In the genomic region with DNA sequence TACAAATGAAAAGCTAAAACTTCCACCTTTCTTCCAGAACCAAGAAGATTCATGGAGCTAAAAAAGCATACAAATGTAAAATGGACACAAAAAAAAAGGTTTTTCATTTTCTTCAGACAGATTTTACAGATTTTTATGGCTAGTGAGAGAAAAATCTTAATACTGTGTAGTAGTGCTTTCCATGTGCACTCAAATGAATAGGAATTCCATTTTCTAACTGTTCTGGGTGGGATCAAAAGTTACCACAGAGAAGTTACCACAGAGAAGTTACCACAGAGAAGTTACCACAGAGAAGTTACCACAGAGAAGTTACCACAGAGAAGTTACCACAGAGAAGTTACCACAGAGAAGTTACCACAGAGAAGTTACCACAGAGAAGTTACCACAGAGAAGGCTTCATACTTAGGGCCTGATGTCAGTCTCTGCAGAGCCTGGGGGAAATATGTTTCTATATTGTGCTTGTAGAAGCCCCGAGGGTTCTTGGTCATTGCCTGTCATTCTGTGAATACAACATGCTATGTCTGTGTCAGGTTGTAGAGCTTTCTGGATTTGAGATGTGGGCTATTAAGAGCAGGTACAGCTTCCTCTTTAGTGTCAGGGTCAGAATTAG, we compare ENCODE assay signal across 28 mouse cellular contexts.
DNase-seq lines count a peak whose midpoint lies in the region; ATAC-seq and TF ChIP-seq lines count a peak whose summit lies in the region.
"Had no signal": no experiment of that assay in that cellular context is flagged by ENCODE, and none has a peak within 500 bp of the region (broad histone marks: within the 10 kb centered on the region; RNA-seq: fewer than 3 reads in every experiment).

No protein-coding gene starts in this region.

- H3K4me2 ChIP-seq in liver, postnatal 0 days (ENCODE audit: low read depth, low read length): no peak overlapping the region
- H3K4me2 ChIP-seq in liver, embryonic 11.5 days: no peak overlapping the region
- H3K4me2 ChIP-seq: embryonic facial prominence, embryonic 12.5 days; embryonic facial prominence, embryonic 15.5 days; heart, embryonic 12.5 days; heart, embryonic 15.5 days; hindbrain, embryonic 13.5 days had no signal

- no peaks in the 10 kb centered on the region for H3K9me3 ChIP-seq in liver, postnatal 0 days (ENCODE audit: low read length)
- no peaks in the 10 kb centered on the region for H3K9me3 ChIP-seq in liver, embryonic 11.5 days (ENCODE audit: control insufficient read depth, low read length)
- H3K9me3 ChIP-seq: embryonic facial prominence, embryonic 12.5 days; embryonic facial prominence, embryonic 15.5 days; heart, embryonic 12.5 days; heart, embryonic 15.5 days; hindbrain, embryonic 10.5 days; hindbrain, embryonic 13.5 days had no signal

- H3K36me3 ChIP-seq in liver, postnatal 0 days (replicated peaks; ENCODE audit: insufficient read depth, low read length): no peaks in the 10 kb centered on the region
- no peaks in the 10 kb centered on the region for H3K36me3 ChIP-seq in liver, embryonic 11.5 days (ENCODE audit: control insufficient read depth, insufficient read depth, low read length)
- H3K36me3 ChIP-seq in heart, adult 2 months (ENCODE audit: control insufficient read depth, insufficient read depth, low read length): no peaks in the 10 kb centered on the region
- H3K36me3 ChIP-seq: embryonic facial prominence, embryonic 12.5 days; embryonic facial prominence, embryonic 15.5 days; heart, embryonic 12.5 days; heart, embryonic 15.5 days; hindbrain, embryonic 10.5 days; hindbrain, embryonic 13.5 days had no signal

- no peak for TF ChIP-seq POLR2A in heart, adult 2 months (IDR thresholded peaks at IDR 0.05; ENCODE audit: insufficient read depth, low read depth, low read length)

- peak; percentile 12; the same call in 1 of the 2 replicates for ATAC-seq in liver, postnatal 0 days
- no peak for ATAC-seq in liver, embryonic 11.5 days (replicated peaks; ENCODE audit: low FRiP score)
- peak; percentile 90 for ATAC-seq in megakaryocyte progenitor cell, adult 5-6 weeks (replicated peaks; ENCODE audit: poor library complexity)
- ATAC-seq: activated CD4-positive, CD25-positive, alpha-beta regulatory T cell, adult 4 months; CD4-positive, CD25-positive, alpha-beta regulatory T cell, adult 4 months; forebrain, embryonic 14.5 days; forebrain, postnatal 0 days; hindbrain, embryonic 16.5 days had no signal

- WGBS in liver, postnatal 0 days (ENCODE audit: insufficient replicate concordance): 48% methylated on average over 1 of the region's 1 CpGs
- WGBS in liver, embryonic 11.5 days: 61% methylated on average over 1 of the region's 1 CpGs
- 75% methylated on average over 1 of the region's 1 CpGs for WGBS in heart, adult 2 months

- TF ChIP-seq EP300 in liver, postnatal 0 days (IDR thresholded peaks at IDR 0.05; ENCODE audit: low read depth): peak; percentile 70; the same call in 1 of the 2 replicates
- TF ChIP-seq EP300 in heart, adult 2 months (IDR thresholded peaks at IDR 0.05; ENCODE audit: insufficient read depth, low read depth, low read length): no peak

- H3K79me2 ChIP-seq in heart, adult 2 months (replicated peaks; ENCODE audit: control insufficient read depth, insufficient read depth, low read length): no peaks in the 10 kb centered on the region

- intact Hi-C loops in left cerebral cortex, postnatal 14 days (cut with DNase I): no loop called here
- intact Hi-C loops in heart, adult 2 months (cut with DNase I): no loop called here

- no peaks in the 10 kb centered on the region for H3K4me1 ChIP-seq in liver, postnatal 0 days (ENCODE audit: insufficient read depth)
- H3K4me1 ChIP-seq in liver, embryonic 11.5 days (replicated peaks; ENCODE audit: control insufficient read depth, insufficient read depth, low read length): no peaks in the 10 kb centered on the region
- H3K4me1 ChIP-seq in heart, adult 2 months (ENCODE audit: control insufficient read depth, insufficient read depth, low read length): no peaks in the 10 kb centered on the region
- H3K4me1 ChIP-seq: embryonic facial prominence, embryonic 12.5 days; embryonic facial prominence, embryonic 15.5 days; heart, embryonic 12.5 days; heart, embryonic 15.5 days; hindbrain, embryonic 10.5 days; hindbrain, embryonic 13.5 days had no signal

- no peaks in the 10 kb centered on the region for H3K27me3 ChIP-seq in liver, postnatal 0 days (ENCODE audit: insufficient read depth, low read length)
- no peaks in the 10 kb centered on the region for H3K27me3 ChIP-seq in liver, embryonic 11.5 days (replicated peaks; ENCODE audit: control insufficient read depth, insufficient read depth, low read length)
- no peaks in the 10 kb centered on the region for H3K27me3 ChIP-seq in heart, adult 2 months (ENCODE audit: control insufficient read depth, insufficient read depth, low read length)
- H3K27me3 ChIP-seq: embryonic facial prominence, embryonic 12.5 days; embryonic facial prominence, embryonic 15.5 days; heart, embryonic 12.5 days; heart, embryonic 15.5 days; hindbrain, embryonic 13.5 days had no signal

- H3K9ac ChIP-seq in liver, postnatal 0 days (replicated peaks): no peak overlapping the region
- H3K9ac ChIP-seq in liver, embryonic 11.5 days (ENCODE audit: low read depth, low read length): no peak overlapping the region
- no peak overlapping the region for H3K9ac ChIP-seq in heart, adult 2 months (ENCODE audit: low read depth, low read length)
- H3K9ac ChIP-seq: embryonic facial prominence, embryonic 12.5 days; embryonic facial prominence, embryonic 15.5 days; forebrain, postnatal 0 days; heart, embryonic 12.5 days; heart, embryonic 15.5 days; hindbrain, embryonic 13.5 days had no signal

- H3K27ac ChIP-seq in liver, postnatal 0 days (ENCODE audit: low read depth): peak overlapping the region; percentile 44; the same call in 1 of the 2 replicates
- H3K27ac ChIP-seq in liver, embryonic 11.5 days (ENCODE audit: low read depth, low read length): no peak overlapping the region
- H3K27ac ChIP-seq in heart, adult 2 months: no peak overlapping the region
- H3K27ac ChIP-seq: embryonic facial prominence, embryonic 12.5 days; embryonic facial prominence, embryonic 15.5 days; gastrocnemius, adult 2 months; heart, embryonic 15.5 days; hindbrain, embryonic 10.5 days; hindbrain, embryonic 13.5 days had no signal

- TF ChIP-seq CTCF in liver, postnatal 0 days (IDR thresholded peaks at IDR 0.05; ENCODE audit: low read depth): no peak
- no peak for TF ChIP-seq CTCF in heart, adult 2 months (IDR thresholded peaks at IDR 0.05)

- H3K4me3 ChIP-seq in liver, postnatal 0 days (ENCODE audit: low read depth, low read length): no peak overlapping the region
- no peak overlapping the region for H3K4me3 ChIP-seq in liver, embryonic 11.5 days (ENCODE audit: low read depth, low read length)
- H3K4me3 ChIP-seq in heart, adult 2 months: no peak overlapping the region
- H3K4me3 ChIP-seq: embryonic facial prominence, embryonic 12.5 days; embryonic facial prominence, embryonic 15.5 days; gastrocnemius, adult 2 months; heart, embryonic 12.5 days; heart, embryonic 15.5 days; hindbrain, embryonic 10.5 days; hindbrain, embryonic 13.5 days had no signal

- DNase-seq in liver, postnatal 0 days: no peak
- no peak for DNase-seq in liver, embryonic 11.5 days (ENCODE audit: low spot score)
- peak; percentile 19 for DNase-seq in gonadal fat pad, adult 2 months (ENCODE audit: low read depth)
- DNase-seq in heart, adult 8-10 months (ENCODE audit: low spot score): no peak
- DNase-seq in left cerebral cortex, postnatal 14 days (ENCODE audit: low spot score in 2 of 2): no peak
- DNase-seq in heart, adult 2 months: no peak
- no peak for DNase-seq in cerebellum, adult 9-10 months
- DNase-seq: adrenal gland, adult 8-10 months; adrenal gland, postnatal 25 days; cerebellum, adult 11-12 months; cerebellum, adult 8-10 months; cerebellum, postnatal 14 days; forebrain, postnatal 0 days; gastrocnemius, adult 2 months; gastrocnemius, postnatal 14 days; heart, postnatal 10 days; heart, postnatal 36 days had no signal
